Mouse (Mus musculus): Measurements from ENCODE around the gene Egr4.

DNA sequence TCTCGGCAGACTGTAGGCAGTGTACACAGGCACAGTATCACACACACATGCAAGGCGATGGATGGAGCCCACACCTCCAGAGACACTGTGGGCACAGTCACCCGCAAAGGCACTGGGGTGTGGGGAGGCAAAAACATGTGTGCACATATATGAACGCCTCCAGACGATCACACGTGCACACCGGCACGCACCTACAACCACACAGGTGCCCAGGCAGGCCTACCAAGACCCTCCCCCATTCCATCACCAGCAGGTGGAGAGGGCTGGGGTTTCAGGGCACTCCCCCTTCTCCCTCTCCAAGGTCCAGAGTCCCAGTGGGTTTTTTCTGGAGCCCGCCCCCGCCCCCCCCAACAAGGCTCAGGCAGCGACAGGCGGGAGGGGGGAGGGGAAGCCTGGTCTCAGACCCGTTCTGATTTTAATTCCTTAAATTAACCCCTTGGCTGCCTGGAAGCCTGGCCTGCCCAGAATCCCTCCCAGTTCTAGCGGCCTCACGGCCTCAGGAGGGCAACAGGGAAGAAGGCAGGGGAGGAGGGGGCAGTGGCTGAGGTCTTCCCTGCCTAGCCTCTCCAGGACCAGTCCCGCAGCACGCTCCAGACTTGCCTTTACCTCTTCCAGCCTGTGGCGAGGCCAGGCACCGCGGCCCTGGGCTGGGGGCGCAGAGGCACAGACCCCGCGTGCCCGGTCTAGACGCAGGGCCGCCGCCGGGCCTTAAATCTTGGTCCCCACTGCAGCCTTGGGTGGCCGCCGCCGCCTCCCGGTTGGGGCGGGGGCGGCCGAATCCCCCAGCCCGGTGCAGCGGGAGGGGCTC is 11.1 kb downstream of the Egr4 start:
- TF ChIP-seq CTCF (IDR thresholded peaks at IDR 0.05; ENCODE audit: borderline replicate concordance, insufficient read depth, low read length) (no peak), POLR2A (IDR thresholded peaks at IDR 0.05; ENCODE audit: low read depth, low read length) (no peak)
